Mouse (Mus musculus): ENCODE measurements around the gene Tmc4.

The Tmc4 gene

DNA sequence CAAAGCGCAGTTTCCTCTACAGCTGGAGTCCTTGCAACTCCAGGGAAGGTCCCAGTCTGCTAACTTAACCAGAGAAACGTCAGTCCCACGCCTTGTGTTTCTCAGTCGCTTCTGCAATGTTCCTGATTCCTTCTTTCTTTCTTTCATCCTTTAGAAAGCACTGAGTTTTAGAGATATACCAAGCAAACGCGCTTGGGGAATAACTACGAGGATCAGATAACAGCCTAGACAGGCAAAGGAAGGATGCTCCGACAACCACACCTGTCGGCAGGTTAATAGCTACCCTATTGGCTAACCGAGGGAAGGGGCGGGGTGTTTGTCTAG, 33.0 kb downstream of the Tmc4 start:
- in situ Hi-C loops (cut with MboI, MseI) = loop anchor here (25.0 kb wide), 2 partner anchors 1018 to 1418 kb away; partner anchors contain the start of genes Ppp6r1, U2af2 and Zfp580

DNA sequence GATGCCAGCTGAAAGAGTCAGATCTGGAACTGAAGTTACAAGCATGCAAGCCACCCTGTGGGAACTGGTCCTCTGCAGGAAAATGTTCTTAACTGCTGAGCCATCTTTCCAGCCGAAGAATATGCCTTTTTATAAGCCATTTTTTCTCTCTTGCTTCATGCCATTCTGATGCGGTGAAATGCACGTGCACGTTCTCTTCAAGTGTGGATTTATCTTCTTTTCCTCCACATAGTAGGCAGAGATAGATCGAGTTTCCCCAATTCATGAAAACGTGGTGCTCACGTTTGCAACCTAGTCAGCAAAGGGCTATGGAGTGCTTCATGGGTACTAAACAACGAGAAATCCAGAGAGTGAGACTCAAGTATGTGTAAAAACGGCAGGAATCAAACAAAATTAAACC, 33.5 kb downstream of the Tmc4 start:
- in situ Hi-C loops (cut with MboI, MseI) = loop anchor here (25.0 kb wide), 2 partner anchors 1018 to 1418 kb away; partner anchors contain the start of genes Ppp6r1, U2af2 and Zfp580

DNA sequence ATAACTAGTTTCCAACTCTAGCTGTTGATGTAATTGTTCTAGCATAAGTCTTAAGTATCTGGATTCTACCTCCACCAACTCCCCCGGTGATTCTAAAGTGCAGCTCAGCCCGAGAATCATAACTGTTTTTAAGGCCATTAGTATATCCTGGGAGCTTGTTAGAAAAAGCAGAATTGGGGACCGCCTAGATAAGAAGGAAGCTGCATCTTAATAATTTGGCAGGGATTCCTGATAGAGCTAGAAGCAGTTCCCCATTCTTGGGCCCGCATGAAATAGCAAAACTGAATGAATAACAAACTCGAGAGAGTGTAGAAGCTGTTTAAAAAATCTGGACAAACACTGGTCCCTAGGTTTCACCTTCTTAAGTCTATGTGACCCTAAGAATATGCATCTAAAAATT, 33.9 kb downstream of the Tmc4 start:
- in situ Hi-C loops (cut with MboI, MseI) = loop anchor here (25.0 kb wide), 2 partner anchors 1019 to 1419 kb away; partner anchors contain the start of genes Ppp6r1, U2af2 and Zfp580

DNA sequence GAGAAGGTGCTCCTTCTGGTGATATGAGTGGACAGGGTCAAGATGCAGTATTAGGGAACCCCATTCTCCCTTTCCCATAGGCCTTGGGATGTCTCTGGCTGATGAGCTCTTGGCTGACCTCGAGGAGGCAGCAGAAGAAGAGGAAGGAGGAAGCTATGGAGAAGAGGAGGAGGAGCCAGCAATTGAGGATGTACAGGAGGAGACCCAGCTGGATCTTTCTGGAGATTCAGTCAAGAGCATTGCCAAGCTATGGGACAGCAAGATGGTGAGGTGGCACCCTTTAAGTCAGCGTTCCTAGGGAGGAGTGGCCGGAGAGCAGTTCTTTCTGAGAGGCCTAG, 46.9 kb downstream of the Tmc4 start:
- in situ Hi-C loops (cut with MboI, MseI) = loop anchor here (25.0 kb wide), 2 partner anchors 1032 to 1432 kb away; partner anchors contain the start of genes Ppp6r1, U2af2 and Zfp580

DNA sequence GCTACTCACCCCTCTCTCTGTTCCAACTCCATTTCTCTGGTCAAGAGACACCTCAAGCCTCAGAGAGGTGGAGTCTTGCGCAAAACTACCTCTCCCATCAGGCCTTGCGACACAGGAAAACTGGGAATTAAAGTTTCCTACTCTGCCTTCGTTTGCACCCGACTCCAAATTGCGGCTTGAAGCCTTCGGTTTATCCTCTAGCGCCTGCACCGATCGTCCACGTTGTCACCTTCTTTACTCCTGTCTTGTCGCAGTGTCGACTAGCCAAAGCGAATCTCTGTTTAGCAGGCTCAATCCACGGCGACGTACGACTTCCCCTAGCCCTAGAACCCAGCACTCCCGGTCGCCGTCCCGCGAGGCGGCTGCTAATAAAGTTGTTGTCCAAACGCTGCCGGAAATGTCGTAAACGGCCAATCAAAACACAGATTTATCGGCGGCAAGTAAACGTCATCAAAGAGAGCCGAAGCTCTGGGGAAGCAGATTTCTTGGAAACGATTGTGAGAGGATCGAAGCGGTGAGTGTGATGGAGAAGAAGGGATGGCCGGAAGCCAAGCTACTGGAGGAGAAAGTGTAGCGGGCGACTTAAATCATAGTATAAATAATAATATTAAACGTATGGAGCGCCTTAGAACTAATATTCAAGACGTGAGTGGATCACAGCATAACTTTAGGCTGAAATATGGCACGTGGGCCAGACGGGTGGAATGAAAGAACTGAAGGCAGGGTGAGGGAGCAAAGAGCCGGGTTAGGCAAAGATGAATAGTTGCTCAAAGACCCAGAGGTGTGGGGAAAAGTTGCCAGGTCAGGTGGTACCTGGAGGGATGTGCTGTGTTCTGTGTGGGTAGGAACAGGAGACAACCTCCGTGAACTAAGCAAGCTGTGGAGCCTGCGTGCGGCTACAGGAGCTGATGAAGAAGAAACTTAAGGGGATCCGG, 47.5 kb downstream of the Tmc4 start, which contains the start of the genes Tfpt and Prpf31:
Gene Tfpt (minus strand): TSS at position 387 of the 935 bp plus-strand sequence.
Gene Prpf31 (plus strand): TSS at position 443 of the 935 bp plus-strand sequence.
- in situ Hi-C loops (cut with MboI, MseI) = loop anchor here (10.0 to 25.0 kb wide), 3 partner anchors 515 to 1432 kb away; partner anchors contain the start of genes Ppp6r1, U2af2 and Zfp580

DNA sequence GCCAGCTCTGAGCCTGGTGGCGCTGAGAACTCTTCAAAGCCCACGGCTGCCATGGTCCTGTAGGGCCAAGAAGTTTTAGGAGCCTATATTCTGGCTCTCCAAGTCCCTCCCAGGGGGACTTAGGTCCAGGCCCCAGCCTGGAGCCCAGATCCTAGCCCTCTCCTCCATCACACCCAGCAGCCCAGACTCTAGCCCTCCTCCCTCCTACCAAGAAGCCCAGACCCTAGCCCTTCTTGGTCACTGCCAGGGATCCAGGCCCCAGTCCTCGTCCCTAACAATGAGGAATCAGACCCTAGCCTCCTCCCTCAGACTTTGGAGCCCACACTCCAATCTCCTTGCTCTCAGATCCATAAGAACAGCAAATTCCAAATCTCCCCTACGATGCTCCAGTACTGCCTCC, 48.3 kb downstream of the Tmc4 start:
- in situ Hi-C loops (cut with MboI, MseI) = loop anchor here (10.0 to 25.0 kb wide), 3 partner anchors 516 to 1433 kb away; partner anchors contain the start of genes Ppp6r1, U2af2 and Zfp580

DNA sequence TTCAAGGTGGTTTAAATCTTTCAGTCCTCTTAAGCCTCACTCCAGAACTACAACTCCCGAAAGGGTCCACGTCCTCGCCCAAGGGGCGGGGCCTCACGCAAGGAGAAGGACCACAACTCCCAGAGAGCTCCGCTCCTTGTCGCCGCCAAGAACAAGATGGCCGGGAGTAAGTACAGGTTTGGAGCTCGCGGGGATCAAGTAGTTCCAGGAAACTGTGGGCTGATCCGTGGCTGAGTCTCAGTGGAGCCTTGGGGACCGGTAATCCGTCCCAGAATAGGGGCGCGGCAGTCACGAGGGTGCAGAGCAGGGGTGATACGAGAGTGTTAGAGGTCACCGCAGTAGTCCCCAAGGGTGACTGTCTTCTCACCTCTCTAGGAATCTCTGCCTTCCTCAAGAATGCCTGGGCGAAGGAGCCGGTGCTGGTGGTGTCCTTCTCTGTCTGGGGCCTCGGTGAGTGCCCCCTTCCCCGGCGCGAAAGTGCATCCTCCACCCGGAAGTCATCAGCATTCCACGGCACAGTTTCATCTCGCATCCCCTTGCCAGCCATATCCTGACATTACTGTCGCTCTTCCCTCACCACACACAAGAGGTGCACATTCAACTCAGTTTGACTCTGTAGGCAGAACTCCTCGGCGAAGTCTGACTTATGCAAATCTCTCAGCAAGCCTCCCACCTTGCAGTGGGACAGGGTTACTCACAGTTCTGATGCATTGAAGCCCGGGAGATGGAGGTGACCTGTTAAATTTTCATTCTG, 59.9 kb downstream of the Tmc4 start, which contains the start of gene Ndufa3:
Gene Ndufa3 (plus strand): TSS at position 132 of the 754 bp plus-strand sequence.
- in situ Hi-C loops (cut with MboI, MseI) = loop anchor here (25.0 kb wide), 1 partner anchor 220 kb away; the partner anchor contains the start of genes Gm15448 and Pira2

DNA sequence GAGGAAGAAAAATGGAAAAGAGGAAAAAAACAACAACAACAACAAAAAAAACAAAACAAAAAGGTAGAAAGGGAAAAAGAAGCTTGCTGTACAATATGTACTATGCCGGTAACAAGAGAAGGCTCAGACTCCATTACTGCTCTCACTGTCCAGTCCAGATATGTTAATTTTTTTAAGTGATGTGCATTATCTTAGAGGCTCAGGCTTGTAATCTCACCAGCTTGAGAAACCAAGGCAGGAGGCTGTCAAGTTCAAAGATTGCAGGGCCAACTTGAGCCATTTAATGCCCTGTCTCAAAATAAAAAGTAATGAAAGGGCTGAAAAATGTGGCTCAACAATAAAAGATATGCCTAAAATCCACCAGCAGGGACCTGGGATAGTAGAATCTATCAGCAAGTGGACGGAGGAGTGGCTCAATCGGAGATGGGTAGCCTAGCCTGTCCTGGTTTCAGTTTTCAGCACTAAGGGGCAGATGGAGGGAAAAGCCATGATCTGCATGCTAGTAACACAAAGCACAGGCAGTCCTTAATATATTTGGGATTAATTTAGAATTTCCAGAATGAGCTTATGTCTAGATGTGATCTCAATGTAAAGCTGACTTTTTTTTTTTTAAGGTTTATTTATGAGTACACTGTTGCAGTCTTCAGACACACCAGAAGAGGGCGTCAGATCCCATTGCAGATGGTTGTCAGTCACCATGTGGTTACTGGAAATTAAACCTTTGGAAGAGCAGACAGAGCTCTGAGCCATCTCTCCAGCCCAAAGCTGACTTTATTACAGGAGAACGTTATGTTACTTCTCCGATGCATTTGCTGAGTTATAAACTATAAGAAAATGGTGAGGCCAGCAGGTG, 60.7 kb downstream of the Tmc4 start:
- in situ Hi-C loops (cut with MboI, MseI) = loop anchor here (25.0 kb wide), 1 partner anchor 221 kb away; the partner anchor contains the start of genes Gm15448 and Pira2

DNA sequence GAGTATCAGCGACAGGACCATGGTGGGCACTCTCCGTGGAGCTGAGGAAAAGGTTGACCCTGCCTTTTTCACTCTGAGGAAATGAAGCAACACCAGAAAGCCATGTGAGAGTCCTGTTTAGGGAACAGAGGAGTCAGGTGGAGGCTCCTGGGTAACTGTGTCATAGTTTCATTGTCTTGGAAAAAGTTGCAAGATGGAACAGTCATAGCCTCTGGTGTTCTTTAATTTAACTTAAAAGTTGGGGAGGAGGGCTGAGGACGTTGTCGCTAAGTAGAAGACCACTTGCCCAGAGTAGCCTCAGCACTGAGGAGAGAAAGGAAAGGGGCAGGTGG, 61.3 kb downstream of the Tmc4 start, which contains the start of gene Oscar:
Gene Oscar (minus strand): TSS at position 101 of the 332 bp plus-strand sequence.
- in situ Hi-C loops (cut with MboI, MseI) = loop anchor here (25.0 kb wide), 1 partner anchor 221 kb away; the partner anchor contains the start of genes Gm15448 and Pira2

All from T-helper 1 cell (primary cell).